Mouse (Mus musculus): ENCODE measurements at regions not wholly inside any gene's neighbourhood (a gene's known extent, or its start where the extent isn't known, plus 50 kb on each side); places are given as distances from the start of the nearest gene placed in this dataset.
"Not testable (repeated sequence)": the region's sequence is repeated elsewhere in the genome, so short reads cannot be mapped to it uniquely, and the experiment has no call there.

GRCm38 (mm10) chr8:20546401-20546800, 68.3 kb upstream of the Gm21119 start:
- not testable (repeated sequence) for H3K36me3 ChIP-seq (ENCODE audit: control insufficient read depth, insufficient read depth, low read length); ATAC-seq (ENCODE audit: insufficient number of reproducible peaks, insufficient read depth, low FRiP score, low read depth); H3K27me3 ChIP-seq (ENCODE audit: control insufficient read depth, insufficient read depth, low read length); H3K9ac ChIP-seq (replicated peaks; ENCODE audit: low read depth, low read length); H3K27ac ChIP-seq (ENCODE audit: low read length); H3K4me3 ChIP-seq (ENCODE audit: low read depth, low read length); H3K9me3 ChIP-seq (ENCODE audit: control insufficient read depth, low read depth, low read length); H3K4me1 ChIP-seq (ENCODE audit: control insufficient read depth, insufficient read depth, low read length); H3K4me2 ChIP-seq (replicated peaks; ENCODE audit: low read depth, low read length)
- no CpG with 5 or more reads among the region's 3 CpGs for WGBS

- H3K27me3 ChIP-seq (ENCODE audit: control insufficient read depth, insufficient read depth, low read length); H3K4me1 ChIP-seq (ENCODE audit: control insufficient read depth, insufficient read depth, low read length); H3K36me3 ChIP-seq (ENCODE audit: control insufficient read depth, insufficient read depth, low read length); H3K9me3 ChIP-seq (ENCODE audit: control insufficient read depth, low read depth, low read length): not testable (repeated sequence)
- Histone ChIP-seq H3K27ac (ENCODE audit: low read length) (peak overlapping the region; percentile 63; the same call in 1 of the 2 replicates), H3K4me2 (replicated peaks; ENCODE audit: low read depth, low read length) (peak overlapping the region; percentile 25; the same call in 1 of the 2 replicates), H3K4me3 (ENCODE audit: low read depth, low read length) (peak overlapping the region; percentile 62), H3K9ac (replicated peaks; ENCODE audit: low read depth, low read length) (peak overlapping the region; percentile 82)
- peak; percentile 100 for ATAC-seq (ENCODE audit: insufficient number of reproducible peaks, insufficient read depth, low FRiP score, low read depth)
- 6% methylated on average over 61 of the region's 64 CpGs for WGBS
Measured at GRCm38 (mm10) chr8:20550054-20550778, 64.5 kb upstream of the Gm21119 start.

GRCm38 (mm10) chr8:20556501-20557181, 58.1 kb upstream of the Gm21119 start:
- not testable (repeated sequence) for H3K27me3 ChIP-seq (ENCODE audit: control insufficient read depth, insufficient read depth, low read length); H3K4me1 ChIP-seq (ENCODE audit: control insufficient read depth, insufficient read depth, low read length); H3K27ac ChIP-seq (ENCODE audit: low read length); H3K4me2 ChIP-seq (replicated peaks; ENCODE audit: low read depth, low read length); H3K9ac ChIP-seq (replicated peaks; ENCODE audit: low read depth, low read length); H3K9me3 ChIP-seq (ENCODE audit: control insufficient read depth, low read depth, low read length); H3K4me3 ChIP-seq (ENCODE audit: low read depth, low read length); H3K36me3 ChIP-seq (ENCODE audit: control insufficient read depth, insufficient read depth, low read length)
- 0 out of 2 replicates have a peak, but pooled peaks have one; percentile 54 for ATAC-seq (ENCODE audit: insufficient number of reproducible peaks, insufficient read depth, low FRiP score, low read depth)
- no CpG with 5 or more reads among the region's 6 CpGs for WGBS

- not testable (repeated sequence) for H3K27ac ChIP-seq (ENCODE audit: low read length); H3K4me2 ChIP-seq (replicated peaks; ENCODE audit: low read depth, low read length); H3K27me3 ChIP-seq (ENCODE audit: control insufficient read depth, insufficient read depth, low read length); H3K4me1 ChIP-seq (ENCODE audit: control insufficient read depth, insufficient read depth, low read length); H3K4me3 ChIP-seq (ENCODE audit: low read depth, low read length); H3K36me3 ChIP-seq (ENCODE audit: control insufficient read depth, insufficient read depth, low read length); H3K9me3 ChIP-seq (ENCODE audit: control insufficient read depth, low read depth, low read length); H3K9ac ChIP-seq (replicated peaks; ENCODE audit: low read depth, low read length)
- 84% methylated on average over 7 of the region's 8 CpGs for WGBS
- peak; percentile 77 for ATAC-seq (ENCODE audit: insufficient number of reproducible peaks, insufficient read depth, low FRiP score, low read depth)
Measured at GRCm38 (mm10) chr8:20557184-20557583, 57.5 kb upstream of the Gm21119 start.

GRCm38 (mm10) chr8:20557609-20558008, 57.1 kb upstream of the Gm21119 start:
- H3K9ac ChIP-seq (replicated peaks; ENCODE audit: low read depth, low read length); H3K4me2 ChIP-seq (replicated peaks; ENCODE audit: low read depth, low read length): not testable (repeated sequence)
- WGBS: 62% methylated on average over 25 of the region's 47 CpGs

More at GRCm38 (mm10) chr8:20557609-20558008, 57.1 kb upstream of the Gm21119 start:
- H3K27me3 ChIP-seq (ENCODE audit: control insufficient read depth, insufficient read depth, low read length); H3K27ac ChIP-seq (ENCODE audit: low read length); H3K4me1 ChIP-seq (ENCODE audit: control insufficient read depth, insufficient read depth, low read length); H3K36me3 ChIP-seq (ENCODE audit: control insufficient read depth, insufficient read depth, low read length); H3K9me3 ChIP-seq (ENCODE audit: control insufficient read depth, low read depth, low read length): not testable (repeated sequence)
- peak overlapping the region; percentile 8; the same call in 1 of the 2 replicates for H3K4me3 ChIP-seq (ENCODE audit: low read depth, low read length)
- peak; percentile 98 for ATAC-seq (ENCODE audit: insufficient number of reproducible peaks, insufficient read depth, low FRiP score, low read depth)
